Mouse (Mus musculus): Measurements from ENCODE around the gene Dnm1.

DNA sequence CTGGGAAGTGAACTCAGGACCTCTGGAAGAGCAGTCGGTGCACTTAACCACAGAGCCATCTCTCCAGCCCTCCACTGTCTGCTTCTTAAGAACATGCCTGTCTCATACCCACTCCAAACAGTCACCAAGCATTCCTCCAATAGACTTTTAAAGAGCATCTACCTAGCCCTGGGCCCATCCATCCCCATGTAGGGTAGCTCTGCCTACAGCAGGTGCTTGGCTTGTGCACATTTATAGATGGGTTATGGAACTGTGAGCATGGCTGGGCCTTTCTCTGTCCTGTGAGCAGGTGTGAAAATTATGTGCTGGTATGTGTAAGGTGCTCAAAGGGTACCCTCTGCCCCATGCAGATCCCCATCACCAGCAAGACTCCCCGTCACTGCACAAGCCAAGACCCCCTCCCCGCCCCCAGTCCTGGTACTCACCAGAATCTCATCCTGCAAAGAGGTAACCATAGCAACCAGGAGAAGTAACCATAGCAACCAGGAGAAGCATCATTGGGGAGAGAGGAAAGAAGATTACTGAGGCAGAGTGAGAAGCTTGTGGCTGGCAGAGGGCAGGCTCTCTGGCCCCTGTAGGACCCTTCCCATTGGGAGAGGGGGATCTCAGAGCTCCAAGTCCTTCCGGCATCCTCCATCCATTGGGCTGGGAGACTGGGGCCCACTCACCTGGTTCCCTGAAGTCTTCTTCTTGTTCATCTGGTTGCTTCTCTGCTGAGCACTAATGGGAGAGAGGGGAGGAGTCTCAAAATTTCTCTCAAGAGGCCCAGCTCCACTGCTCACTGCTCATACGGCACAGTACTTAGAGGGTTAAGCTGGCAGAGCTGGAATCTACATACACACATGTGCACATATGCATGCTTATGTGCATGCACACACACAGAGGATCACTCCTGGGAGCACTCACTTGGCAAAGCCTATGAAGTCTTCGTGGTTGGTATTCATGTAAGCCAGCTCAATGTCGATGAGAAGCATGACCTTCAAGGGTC is 30.1 kb downstream of the Dnm1 start:
- no peak for TF ChIP-seq CTCF (IDR thresholded peaks at IDR 0.05)
- TF ChIP-seq EP300 (IDR thresholded peaks at IDR 0.05) = no peak

Data from lung, postnatal 0 days (tissue).